Mouse (Mus musculus): ENCODE data around the gene Lin7b.
"Not testable (repeated sequence)": the region's sequence is repeated elsewhere in the genome, so short reads cannot be mapped to it uniquely, and the experiment has no call there.

Gene Lin7b

DNA sequence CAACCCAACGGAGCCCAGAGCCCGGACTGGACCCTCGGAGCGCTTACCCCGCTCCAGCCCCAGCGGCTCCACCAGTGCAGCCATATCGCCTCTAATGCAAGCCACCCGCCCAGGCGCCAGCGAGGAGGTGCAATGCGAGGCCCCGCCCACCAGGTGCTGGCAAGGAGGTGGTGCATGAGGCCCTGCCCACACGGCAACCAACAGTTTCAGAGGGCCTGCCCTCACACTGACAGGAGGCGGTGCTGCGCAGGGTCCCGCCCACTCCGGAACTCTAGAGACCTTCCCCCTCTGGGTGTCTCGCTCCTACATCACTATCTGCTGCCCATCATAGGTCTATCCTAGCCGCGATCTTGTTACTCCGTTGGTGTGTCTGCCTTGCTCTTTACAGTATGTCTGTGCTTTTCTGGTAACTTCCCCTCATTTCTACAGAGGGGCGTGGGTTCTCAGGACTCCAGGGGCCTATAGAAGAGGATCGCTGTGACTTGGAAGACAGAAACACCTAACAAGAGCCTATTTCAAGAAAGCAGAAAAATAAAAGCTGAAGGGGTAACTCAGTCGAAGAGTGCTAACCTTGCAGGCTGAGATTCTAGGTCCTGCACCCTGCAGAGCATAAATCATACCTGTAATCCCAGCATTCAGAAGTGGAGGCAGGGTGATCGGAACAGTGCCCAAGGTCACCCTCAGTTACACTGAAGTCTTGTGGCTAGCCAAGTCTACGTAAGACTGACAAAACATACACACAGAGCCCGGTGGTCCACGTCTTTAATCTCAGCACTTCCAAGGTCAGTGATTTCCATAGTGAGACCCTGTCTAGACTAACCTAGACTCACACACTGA, at the start of gene Lin7b:
Gene Lin7b, minus strand, starts transcription at position 109 of the 837 bp plus-strand sequence.
- DNase-seq: peak; percentile 92

DNA sequence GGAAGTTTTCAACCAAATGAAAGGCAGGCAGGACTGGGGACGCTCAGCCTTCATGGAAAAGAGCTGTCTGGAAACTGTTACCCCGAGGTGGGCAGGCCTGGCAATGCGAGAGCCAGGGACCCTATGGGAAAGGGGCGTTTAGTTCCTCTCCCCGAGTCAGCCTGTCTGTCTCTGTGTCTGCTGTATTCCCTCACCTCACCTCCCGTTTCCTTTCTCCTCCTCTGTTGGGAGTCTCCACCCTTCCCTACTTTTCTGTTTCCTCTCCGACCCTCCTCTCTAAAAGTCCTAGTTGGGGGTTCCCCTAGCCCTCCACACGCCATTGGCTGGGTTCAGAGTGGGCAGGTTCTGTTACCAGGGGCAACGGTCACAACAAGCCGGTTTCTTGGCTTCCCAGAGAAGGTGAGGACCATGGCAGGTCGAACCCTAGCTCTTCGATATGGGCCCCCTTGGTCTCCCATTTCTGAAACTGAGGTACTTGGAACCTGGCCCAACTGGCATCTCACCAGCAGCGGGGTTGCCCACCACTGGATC, 47.6 kb upstream of the Lin7b start:
- DNase-seq: no peak

DNA sequence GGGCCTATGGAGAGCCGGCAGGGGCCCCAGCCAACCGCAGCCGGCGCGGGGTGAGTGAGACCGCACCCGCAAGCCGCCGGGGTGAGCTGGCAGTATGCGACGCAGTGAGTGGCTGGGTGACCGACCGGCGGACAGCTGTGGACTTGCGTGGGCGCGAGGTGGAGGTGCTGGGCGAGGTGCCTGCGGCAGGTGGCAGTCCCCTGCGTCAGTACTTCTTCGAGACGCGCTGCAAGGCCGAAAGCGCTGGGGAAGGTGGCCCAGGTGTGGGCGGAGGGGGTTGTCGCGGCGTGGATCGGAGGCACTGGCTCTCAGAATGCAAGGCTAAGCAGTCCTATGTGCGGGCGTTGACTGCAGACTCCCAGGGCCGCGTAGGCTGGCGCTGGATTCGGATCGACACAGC, 45.3 kb upstream of the Lin7b start:
- no peak for DNase-seq

DNA sequence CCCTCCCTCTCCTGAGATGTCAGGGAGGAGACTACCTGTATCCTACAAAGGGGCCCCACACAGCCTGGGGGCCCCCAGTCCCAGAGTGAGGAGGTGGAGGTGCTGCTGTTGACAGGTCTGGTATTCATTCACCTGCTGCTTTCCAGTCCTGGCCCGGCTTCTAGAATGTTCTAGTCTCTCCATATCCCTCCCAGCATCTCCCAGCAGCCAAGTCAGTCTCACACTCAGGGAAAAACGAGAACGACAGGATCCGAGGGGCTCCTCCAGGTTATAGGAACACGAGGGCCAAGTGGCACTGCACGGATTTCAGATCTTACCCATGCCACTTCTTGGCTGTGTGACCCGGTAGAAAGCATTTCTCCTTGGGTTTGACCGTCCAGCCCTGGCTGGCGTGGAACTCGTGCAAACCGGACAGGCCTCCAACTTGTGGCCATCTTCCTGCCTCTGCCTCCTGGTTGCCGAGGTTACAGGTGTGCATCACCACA, 44.4 kb upstream of the Lin7b start:
- DNase-seq: no peak

DNA sequence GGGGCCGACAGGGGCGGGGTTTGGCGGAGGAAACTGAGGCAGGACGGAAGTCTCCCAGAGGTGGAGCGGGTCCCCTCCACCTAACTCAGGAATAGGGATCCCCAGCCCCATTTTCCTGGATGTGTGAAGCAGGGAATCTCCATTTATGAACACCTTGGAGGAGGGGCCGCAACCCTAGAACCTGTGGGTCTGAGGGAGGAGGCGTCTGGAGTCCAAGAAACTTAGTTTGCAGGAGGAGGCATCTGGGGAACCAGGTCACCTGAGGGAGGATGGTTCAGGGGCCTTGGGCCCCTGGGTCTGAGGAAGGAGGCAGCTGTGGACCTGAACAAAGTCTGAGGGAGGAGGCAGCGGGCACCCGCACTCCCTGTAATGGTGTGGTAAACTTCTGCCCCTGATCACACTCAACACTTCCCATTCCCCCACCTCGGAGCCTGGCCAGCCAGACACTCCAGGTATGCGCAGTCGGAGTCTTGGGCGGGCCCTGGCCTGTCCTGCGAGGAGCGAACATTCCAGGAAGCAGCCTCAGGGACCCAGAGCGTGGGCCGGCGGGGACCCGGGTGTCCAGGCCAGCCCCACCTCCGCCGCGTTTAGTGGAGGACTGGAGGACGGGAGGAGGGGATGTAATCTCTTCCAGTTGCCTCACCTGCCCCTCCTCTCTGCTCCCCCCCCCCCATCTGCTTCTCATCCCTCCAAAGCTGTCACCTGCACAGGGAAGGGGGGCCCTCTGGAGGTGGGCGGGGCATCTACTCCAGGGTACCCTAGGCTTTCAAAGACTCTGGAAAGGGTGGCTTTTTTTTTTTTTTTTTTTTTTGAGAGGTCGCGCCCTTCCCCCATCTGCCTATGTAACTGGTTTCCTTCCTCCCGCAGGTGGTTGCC, 43.7 kb upstream of the Lin7b start:
- DNase-seq: no peak

DNA sequence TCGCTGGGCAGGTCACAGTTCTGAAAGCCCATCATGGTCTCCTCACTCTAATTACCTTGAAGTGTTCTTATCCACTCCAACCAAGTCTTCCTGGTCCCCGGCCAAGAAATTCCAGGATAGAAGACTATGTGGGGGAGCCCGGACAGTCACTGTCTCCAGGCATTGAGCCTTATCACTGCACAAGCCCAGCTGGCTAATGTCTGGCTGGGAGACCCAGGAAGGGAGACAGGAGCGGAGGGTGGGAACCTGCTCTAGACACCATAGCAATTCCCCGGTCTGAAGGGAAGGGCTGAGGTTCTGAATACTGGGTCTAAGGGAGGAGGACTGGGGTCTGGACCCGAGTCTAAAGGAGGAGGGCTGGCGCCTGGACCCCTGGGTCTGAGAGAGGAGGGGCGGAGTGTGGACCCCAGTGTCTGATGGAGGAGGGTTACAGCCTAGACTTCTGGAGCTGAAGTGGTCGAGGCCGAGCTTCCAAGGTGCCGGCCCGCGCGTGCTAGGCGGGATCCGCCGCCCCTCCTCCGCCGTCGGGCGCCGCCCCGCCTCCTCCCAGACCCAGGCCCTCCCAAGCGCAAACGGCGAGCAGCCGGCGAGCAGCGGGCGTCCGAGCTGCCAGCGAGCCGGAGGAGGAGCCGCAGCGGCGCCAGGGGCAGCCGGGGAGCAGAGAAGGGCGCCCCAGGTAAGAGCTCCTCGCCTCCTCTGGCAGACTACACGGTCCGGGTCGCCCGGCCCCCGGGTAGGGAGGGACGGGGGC, 42.9 kb upstream of the Lin7b start, which contains the start of gene Ntf5:
Gene Ntf5, plus strand, starts transcription at position 583 of the 751 bp plus-strand sequence.
- no peak for DNase-seq

DNA sequence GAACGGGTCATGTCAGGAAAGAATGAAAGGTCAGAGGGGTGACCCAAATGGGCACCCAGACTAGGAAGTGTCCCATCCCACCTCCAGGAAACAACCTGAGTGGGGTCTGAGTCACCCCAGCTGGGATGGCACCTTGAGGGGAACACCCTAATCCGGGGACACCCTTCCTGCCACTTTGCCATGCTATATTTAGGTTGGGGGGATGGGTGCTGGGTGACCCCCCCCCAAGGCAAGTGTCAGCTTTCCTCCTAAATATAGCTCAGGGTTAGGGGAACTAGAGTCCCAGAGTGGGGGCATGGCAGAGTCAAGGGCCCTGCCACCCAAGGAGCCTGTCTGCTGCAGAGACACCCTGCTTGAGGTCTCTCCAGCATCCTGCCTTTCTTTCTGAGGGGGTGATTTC, 42.0 kb upstream of the Lin7b start:
- no peak for DNase-seq

DNA sequence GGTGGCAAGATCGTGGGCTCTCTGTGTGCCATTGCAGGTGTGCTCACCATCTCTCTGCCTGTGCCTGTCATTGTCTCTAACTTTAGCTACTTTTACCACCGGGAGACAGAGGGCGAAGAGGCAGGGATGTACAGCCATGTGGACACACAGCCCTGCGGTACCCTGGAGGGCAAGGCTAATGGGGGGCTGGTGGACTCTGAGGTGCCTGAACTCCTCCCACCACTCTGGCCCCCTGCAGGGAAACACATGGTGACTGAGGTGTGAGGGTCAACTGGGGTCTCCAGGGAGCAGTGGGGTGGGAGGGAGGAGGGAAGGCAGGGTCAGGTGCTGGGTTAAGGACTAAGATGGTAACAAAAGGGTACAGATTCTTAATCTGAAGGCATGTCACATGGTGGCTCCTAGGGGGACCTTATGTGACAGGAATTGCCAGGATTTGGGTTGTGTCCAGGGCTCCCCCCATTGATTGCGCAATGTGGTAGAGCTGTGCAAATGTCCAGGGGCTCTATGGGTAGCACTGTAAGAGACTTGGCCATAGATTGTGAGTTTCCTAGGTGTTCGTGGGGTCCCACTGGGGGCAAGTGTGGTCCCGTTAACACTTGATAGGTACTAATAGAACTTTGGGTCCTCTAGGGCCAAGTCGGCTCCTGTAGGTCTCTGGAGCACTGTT, 39.2 kb upstream of the Lin7b start:
- no peak for DNase-seq

DNA sequence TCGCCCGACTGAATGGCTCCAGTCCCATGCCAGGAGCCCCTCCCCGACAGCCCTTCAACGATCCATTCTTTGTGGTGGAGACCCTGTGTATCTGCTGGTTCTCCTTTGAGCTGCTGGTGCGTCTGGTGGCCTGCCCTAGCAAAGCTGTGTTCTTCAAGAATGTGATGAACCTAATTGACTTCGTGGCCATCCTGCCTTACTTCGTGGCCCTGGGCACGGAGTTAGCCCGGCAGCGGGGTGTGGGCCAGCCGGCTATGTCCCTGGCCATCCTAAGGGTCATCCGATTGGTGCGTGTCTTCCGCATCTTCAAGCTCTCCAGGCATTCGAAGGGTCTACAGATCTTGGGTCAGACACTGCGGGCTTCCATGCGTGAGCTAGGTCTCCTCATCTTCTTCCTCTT, 38.6 kb upstream of the Lin7b start:
- no peak for DNase-seq

DNA sequence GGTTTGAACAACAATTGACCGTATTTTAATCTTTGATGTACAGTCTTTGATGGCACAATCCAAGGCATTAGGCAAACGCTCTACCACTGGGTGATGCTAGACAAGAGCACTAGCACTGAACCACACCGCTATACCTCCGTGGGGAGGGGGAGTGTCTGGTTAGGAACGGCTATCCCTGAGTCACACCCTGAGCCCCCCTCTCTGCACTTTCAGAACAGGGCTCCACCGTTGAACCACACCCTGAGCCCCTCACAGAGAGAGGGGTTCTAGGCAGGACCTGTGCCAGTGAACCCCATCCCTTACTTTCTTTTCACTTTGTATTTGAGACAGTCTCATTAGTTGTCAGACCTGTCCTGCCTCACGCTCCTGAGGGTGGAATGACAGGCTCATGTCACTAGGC, 38.0 kb upstream of the Lin7b start:
- no peak for DNase-seq

DNA sequence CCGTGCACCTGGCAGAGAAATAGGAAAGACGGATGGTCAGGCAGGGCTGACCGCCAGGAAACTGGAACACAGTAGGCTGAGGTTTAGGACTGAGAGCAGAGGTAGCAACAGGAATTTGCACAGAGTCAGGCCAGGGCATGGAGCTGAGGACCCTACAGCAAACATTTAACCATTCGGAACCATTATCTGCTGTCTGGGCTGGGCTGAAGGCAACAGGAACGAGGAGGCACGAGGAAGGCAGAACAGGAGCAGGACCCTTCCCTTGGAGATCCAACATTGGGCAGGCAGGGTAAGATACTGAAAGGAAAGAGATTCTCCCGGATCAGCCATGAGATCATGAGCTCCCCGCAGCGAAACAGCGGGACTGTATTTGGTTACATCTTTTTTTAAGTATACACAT, 37.5 kb upstream of the Lin7b start:
- no peak for DNase-seq

DNA sequence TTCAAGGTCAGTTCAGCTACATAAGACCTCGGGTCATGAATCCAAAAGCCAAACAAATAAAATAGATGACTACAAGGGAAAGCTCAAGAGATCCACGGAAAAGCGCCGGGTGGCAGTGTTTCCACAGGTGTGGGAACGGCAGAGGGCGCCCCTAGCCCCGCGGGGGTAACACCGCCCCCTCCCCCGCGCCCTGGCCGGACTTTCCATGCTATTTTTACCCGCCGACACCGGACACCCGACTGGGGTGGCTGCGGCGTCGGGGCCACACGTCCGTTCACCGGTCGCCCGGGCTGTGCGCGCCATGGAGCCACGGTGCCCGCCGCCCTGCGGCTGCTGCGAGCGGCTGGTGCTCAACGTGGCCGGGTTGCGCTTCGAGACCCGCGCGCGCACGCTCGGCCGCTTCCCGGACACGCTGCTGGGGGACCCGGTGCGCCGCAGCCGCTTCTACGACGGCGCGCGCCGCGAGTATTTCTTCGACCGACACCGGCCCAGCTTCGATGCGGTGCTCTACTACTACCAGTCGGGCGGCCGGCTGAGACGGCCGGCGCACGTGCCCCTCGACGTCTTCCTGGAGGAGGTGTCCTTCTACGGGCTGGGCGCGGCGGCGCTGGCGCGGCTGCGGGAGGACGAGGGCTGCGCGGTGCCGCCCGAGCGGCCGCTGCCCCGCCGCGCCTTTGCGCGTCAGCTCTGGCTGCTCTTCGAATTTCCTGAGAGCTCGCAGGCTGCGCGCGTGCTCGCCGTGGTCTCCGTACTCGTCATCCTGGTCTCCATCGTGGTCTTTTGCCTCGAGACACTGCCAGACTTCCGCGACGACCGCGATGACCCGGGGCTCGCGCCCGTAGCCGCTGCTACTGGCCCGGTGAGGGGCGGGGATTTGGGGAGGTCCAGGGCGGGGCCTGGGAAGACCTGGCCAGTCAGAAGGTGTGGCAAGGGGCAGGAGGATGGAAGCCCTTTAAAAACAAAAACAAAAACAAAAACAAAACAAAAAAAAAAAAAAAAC, 36.1 kb upstream of the Lin7b start:
- DNase-seq: no peak

DNA sequence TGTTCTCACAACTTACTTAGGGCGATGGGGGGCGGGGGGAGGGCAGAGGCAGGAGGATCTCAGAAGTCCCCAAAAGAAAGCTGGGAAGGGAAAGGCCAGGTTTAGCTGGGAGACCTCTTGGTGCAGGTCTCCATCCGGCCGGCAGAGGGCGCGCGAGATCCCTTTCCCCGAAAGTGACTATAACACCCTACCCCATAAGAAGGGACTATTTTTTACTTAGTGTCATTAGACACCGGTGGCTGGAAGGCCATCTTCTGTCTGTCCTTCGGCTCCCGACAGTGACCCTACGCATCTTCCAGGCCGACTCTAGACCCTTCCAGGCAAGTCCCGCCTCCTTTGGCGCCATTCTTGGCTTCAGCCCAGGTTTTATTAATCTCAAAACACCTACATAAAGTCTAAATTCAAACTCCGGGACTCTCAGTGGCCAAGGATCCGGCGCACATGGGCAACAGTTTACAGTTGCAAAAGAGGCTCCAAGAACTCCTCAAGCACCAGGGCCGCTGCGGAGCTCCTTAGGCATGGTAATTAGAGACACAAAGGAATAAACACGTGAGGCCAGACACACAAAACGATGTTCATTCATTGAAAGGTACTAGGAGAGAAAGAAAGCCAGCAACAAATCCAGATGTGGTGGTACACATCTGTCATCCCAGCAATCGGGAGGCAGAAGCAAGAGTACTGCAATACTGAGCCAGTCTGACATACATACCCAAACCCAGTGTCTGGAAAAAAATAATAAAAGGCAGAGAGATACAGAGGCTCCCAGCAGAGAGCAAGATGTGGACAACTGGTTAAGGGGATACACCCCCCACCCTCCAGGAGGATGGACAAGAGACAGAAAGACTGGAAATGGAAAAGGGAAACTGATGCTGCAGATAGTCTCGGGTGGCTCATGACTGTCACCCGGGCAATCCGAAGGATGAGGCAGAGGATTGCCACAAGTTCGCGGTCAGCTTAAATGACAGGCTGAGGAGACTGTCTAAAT, 35.0 kb upstream of the Lin7b start, which contains the start of gene Kcna7:
Gene Kcna7, plus strand, starts transcription at position 563 of the 985 bp plus-strand sequence.
- peak; percentile 79 for DNase-seq

DNA sequence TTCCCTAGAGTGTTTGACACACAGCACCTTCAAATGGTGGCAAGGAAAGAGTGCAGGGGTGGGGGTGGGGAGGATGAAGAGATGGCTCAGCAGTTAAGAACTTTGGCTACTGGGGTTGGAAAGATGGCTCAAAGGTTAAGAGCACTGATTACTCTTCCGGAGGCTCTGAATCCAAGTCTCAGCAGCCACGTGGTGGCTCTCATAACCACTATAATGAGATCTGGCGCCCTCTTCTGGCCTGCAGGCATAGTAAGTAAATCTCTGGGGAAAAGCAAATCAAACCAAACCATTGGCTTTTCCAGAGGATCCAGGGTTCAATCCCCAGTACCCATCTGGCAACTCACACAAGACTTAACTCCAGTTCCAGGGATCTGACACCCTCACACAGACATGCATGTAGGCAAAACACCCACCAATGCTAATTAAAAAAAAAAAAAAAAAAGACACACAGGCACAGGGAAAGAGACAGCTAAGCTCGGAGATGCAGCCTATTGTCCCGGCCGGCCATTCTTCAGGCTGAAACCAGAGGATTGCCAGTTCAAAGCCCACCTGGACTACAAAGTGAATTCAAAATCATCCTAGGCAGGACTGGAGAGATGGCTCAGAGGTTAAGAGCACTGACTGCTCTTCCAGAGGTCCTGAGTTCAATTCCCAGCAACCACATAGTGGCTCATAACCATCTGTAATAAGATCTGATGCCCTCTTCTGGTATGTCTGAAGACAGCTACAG, 33.3 kb upstream of the Lin7b start:
- DNase-seq: peak; percentile 86

DNA sequence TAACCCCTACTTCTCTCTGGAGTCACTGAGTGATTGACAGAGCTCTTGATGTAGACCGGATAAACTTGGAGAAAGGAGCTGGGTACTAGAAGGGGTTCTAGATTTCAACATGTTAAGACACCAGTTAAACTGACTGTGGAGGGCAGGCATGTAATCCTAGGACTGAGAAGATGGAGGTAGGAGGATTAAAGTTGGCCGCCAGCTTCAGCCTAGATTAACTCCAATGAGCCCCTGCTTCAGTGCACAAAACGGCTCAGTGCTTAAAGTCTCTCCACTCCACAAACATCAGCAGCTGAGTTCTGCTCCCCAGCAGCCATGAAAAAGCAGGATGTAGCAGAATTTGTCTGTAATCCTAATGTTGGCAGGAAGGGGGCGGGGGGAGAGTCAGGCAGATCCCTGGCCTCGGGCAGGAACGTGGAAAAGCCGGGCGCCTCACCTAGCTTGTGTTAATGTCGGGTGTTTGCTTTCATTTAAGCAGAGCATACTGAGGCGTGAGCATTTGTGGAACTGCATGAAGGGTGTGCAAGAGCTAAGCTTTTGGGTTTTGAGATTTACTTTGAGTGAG, 31.2 kb upstream of the Lin7b start:
- no peak for DNase-seq

DNA sequence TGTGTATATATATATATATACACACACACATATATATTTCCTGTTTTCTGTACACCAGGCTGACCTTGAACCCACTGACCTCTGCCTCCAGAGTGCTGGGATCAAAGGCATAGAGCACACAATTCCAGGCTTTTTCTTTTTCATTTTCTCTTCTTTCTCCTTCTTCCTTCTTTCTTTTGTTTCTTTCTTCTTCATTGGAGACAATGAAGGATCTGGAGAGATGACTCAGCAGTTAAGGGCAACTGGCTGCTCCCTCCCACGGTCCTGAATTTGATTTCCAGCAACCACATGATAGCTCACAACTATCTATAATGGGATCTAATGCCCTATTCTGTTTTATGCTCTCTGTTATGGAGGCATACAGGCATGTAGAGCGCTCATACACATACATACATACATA, 26.4 kb upstream of the Lin7b start:
- no peak for DNase-seq

DNA sequence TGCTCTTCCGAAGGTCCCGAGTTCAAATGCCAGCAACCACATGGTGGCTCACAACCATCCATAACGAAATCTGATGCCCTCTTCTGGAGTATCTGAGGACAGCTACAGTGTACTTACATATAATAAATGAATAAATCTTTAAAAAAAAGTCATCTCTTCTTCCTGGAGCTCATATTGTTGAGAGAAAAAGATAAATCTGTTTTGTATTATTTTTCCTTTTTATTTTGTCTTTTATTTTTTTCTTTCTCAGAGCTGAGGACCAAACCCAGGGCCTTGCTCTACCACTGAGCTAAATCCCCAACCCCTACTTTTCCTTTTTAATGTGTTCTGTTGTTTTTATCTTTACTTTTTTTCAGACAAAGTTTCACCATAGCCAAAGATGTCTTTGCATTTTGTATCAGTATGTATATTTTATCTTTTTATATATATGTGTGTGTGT, 26.0 kb upstream of the Lin7b start:
- not testable (repeated sequence) for DNase-seq

All from kidney, adult 9 months (tissue).